Mouse (Mus musculus): Measurements from ENCODE around the gene Clint1.
A peak's percentile ranks its signal among the peaks of the same experiment; 100 is the strongest.

The Clint1 gene

GRCm38 (mm10) chr11:45851516-45852123 lies at the start of gene Clint1:
Gene Clint1, plus strand, starts transcription at chr11:45852051.
- DNase-seq = peak; percentile 81 to 85

GRCm38 (mm10) chr11:45804068-45804467 lies 47.8 kb upstream of the Clint1 start:
- no peak for DNase-seq

GRCm38 (mm10) chr11:45805312-45805772 lies 46.5 kb upstream of the Clint1 start:
- DNase-seq = no peak

GRCm38 (mm10) chr11:45805810-45806209 lies 46.0 kb upstream of the Clint1 start:
- no peak for DNase-seq

GRCm38 (mm10) chr11:45806264-45806663 lies 45.6 kb upstream of the Clint1 start:
- no peak for DNase-seq

GRCm38 (mm10) chr11:45806809-45807208 lies 45.0 kb upstream of the Clint1 start:
- DNase-seq = no peak

GRCm38 (mm10) chr11:45807820-45808219 lies 44.0 kb upstream of the Clint1 start:
- no peak for DNase-seq

- DNase-seq = no peak
Observed at GRCm38 (mm10) chr11:45809424-45809823, 42.4 kb upstream of the Clint1 start.

- DNase-seq = no peak
Observed at GRCm38 (mm10) chr11:45810056-45810455, 41.8 kb upstream of the Clint1 start.

- no peak for DNase-seq
Observed at GRCm38 (mm10) chr11:45810805-45811204, 41.0 kb upstream of the Clint1 start.

- no peak for DNase-seq
Observed at GRCm38 (mm10) chr11:45815603-45816002, 36.2 kb upstream of the Clint1 start.

GRCm38 (mm10) chr11:45816712-45817111 lies 35.1 kb upstream of the Clint1 start:
- DNase-seq = no peak

- no peak for DNase-seq
Observed at GRCm38 (mm10) chr11:45817996-45818395, 33.9 kb upstream of the Clint1 start.

GRCm38 (mm10) chr11:45820930-45821329 lies 30.9 kb upstream of the Clint1 start:
- DNase-seq = no peak

- DNase-seq = no peak
Observed at GRCm38 (mm10) chr11:45830112-45830511, 21.7 kb upstream of the Clint1 start.

- DNase-seq = no peak
Observed at GRCm38 (mm10) chr11:45830743-45831310, 21.0 kb upstream of the Clint1 start.

GRCm38 (mm10) chr11:45831476-45832143 lies 20.2 kb upstream of the Clint1 start:
- DNase-seq = no peak

GRCm38 (mm10) chr11:45835625-45836255 lies 16.1 kb upstream of the Clint1 start:
- no peak for DNase-seq

GRCm38 (mm10) chr11:45837257-45837817 lies 14.5 kb upstream of the Clint1 start:
- no peak for DNase-seq

- DNase-seq = no peak
Observed at GRCm38 (mm10) chr11:45838450-45838849, 13.4 kb upstream of the Clint1 start.

- DNase-seq = no peak
Observed at GRCm38 (mm10) chr11:45840332-45840731, 11.5 kb upstream of the Clint1 start.

- no peak for DNase-seq
Observed at GRCm38 (mm10) chr11:45846008-45846407, 5.8 kb upstream of the Clint1 start.

- DNase-seq = no peak
Observed at GRCm38 (mm10) chr11:45847548-45847947, 4.3 kb upstream of the Clint1 start.
